Mouse (Mus musculus) neural tube, embryonic 11.5 days (tissue): ENCODE measurements around the gene Ptger4. TPM values are rescaled to one million over a fixed set of nuclear protein-coding genes. Genes with fewer than 3 reads are reported as not detected.
A peak's percentile ranks its signal among the peaks of the same experiment; 100 is the strongest.

Experiments used
- ATAC-seq: fragments of 200-750 bp; cut with Nextera tagmentation; 2 replicates; pipeline ENCODE4 v1.8.0; 2017; ENCODE audit warnings: moderate number of reproducible peaks, mild to moderate bottlenecking, moderate TSS enrichment, moderate library complexity; ENCODE audit not compliant: insufficient read depth, low FRiP score, low TSS enrichment
- DNase-seq: peaks from one replicate; pipeline ENCODE4 v3.0.0-alpha.2; 2015; ENCODE audit warnings: low spot score
- H3K27ac ChIP-seq: fragments of 300-500 bp; sonication (generic); 2 replicates; pipeline ENCODE4 v1.5.1; 2014; ENCODE audit warnings: low read depth, mild to moderate bottlenecking, low read length
- H3K27me3 ChIP-seq: fragments of 300-500 bp; sonication (generic); 2 replicates; pipeline ENCODE4 v1.6.1; 2014; ENCODE audit warnings: mild to moderate bottlenecking, low read length, mixed read lengths; ENCODE audit not compliant: control insufficient read depth, insufficient read depth
- H3K36me3 ChIP-seq: fragments of 300-500 bp; sonication (generic); 2 replicates; pipeline ENCODE4 v1.6.1; 2014; ENCODE audit warnings: mild to moderate bottlenecking, low read length, moderate library complexity, mixed read lengths; ENCODE audit not compliant: control insufficient read depth, insufficient read depth
- H3K4me1 ChIP-seq: fragments of 300-500 bp; sonication (generic); 2 replicates; pipeline ENCODE4 v1.6.1; 2014; ENCODE audit warnings: low read length, mixed read lengths; ENCODE audit not compliant: control insufficient read depth, insufficient read depth
- H3K4me2 ChIP-seq: fragments of 300-500 bp; sonication (generic); 2 replicates; pipeline ENCODE4 v1.6.1; 2014; ENCODE audit warnings: low read depth, mild to moderate bottlenecking, moderate library complexity
- H3K4me3 ChIP-seq: fragments of 300-500 bp; sonication (generic); 2 replicates; pipeline ENCODE4 v1.5.1; 2014; ENCODE audit warnings: low read depth, low read length
- H3K9ac ChIP-seq: fragments of 300-500 bp; sonication (generic); 2 replicates; pipeline ENCODE4 v1.6.1; 2014; ENCODE audit warnings: mild to moderate bottlenecking, low read length
- H3K9me3 ChIP-seq: fragments of 300-500 bp; sonication (generic); 2 replicates; pipeline ENCODE4 v1.6.1; 2016; ENCODE audit warnings: low read length; ENCODE audit not compliant: control insufficient read depth
- WGBS: fragments of 180-500 bp; shearing (Covaris S2); extraction: QIAGEN DNeasy Blood & Tissue Kit; methylation state at CpG from one replicate; pipeline ENCODE4 v1.1.7; 2014; 5-methylcytosine and 5-hydroxymethylcytosine counted together
- polyA plus RNA-seq: library from polyadenylated mRNA; unstranded; fragments of >200 nt; fragmentation: Nextera tagmentation; extraction: Ambion mirVana; gene quantifications from 2 replicates; pipeline ENCODE4 v1.2.1, GENCODE M21; 2014

Ptger4 gene
- polyA plus RNA-seq, 1 experiment from 2014 or later: 1.3 TPM

DNA sequence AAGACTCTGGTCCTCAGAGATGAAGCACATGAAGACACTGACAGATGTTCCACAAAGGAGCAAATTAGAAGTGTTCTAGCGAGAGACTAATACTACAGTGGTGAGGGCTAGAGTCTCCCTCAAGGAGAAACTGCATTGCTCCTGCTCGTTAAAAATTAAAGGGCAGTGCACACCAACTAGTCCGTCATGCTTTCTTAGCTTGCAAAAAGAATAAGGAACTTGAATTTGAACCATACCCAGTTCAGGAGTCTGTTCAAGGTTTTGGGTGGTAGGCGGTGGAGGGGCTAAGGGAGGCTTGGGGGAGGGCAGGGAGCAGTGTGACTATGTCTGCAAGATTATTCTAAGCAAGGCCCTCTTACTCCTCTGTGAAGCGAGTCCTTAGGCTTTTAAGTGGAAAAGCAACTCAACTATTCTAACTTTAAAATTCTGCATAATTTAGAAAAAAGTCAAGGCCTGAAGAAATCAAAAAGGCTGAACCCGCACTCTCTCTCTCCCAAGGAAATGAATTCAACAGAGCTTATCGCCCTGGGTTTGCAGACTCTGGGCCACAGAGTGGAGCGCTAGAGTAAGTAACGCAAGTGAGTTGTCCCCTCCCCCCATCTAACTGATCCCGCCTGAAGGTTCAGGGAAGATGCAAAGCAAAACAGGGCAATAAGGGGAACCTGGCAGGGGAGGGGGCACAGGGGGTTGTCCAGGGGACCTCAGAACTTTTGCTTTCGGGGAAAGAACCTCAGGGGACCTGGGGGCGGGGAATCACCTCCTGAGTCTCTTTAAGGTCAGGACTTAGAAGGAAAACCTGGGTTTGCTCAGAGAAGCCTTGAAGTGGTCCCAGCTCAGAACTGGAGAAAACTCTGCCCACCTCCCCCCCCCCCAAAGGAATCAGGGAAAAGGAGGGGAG lies 2.4 kb downstream of the Ptger4 start:
- no peaks in the 10 kb centered on the region for H3K36me3 ChIP-seq

DNA sequence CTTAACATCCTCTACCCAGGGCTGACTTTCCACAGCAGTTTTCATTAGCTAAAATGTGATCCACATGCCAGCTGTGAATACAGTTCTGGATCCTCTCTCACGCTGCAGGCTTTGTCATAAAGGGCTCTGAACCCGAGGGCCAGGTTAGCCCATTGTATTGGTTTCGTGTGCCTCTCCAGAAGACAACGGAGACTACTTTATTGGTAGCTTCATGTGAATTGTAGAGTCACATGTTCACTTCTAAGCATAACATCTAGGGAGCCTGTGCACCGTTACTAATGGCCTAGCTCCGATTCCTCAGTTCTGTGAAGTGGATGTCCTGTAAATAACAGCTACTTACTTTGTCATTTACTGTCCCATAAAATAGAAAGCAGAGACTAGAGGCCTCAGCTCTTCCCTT lies 3.6 kb downstream of the Ptger4 start:
- Histone ChIP-seq H3K9ac (no peak overlapping the region), H3K4me3 (no peak overlapping the region), H3K4me2 (no peak overlapping the region), H3K4me1 (peaks cover 13% of the 10 kb centered on the region), H3K27me3 (peaks cover 34% of the 10 kb centered on the region), H3K36me3 (no peaks in the 10 kb centered on the region), H3K9me3 (no peaks in the 10 kb centered on the region), H3K27ac (no peak overlapping the region)
- DNase-seq (no peak), ATAC-seq (no peak)
- WGBS: 72% methylated on average over 6 of the region's 6 CpGs

More for the DNA sequence above, 2.4 kb downstream of the Ptger4 start:
- Histone ChIP-seq H3K27ac (no peak overlapping the region), H3K9ac (no peak overlapping the region; the same call in 1 of the 2 replicates), H3K9me3 (no peaks in the 10 kb centered on the region), H3K27me3 (peaks cover 34% of the 10 kb centered on the region), H3K4me1 (peaks cover 13% of the 10 kb centered on the region), H3K4me2 (peak overlapping the region; percentile 96), H3K4me3 (peak overlapping the region; percentile 43)
- DNase-seq (peak; percentile 45), ATAC-seq (no peak)
- 19% methylated on average over 12 of the region's 12 CpGs for WGBS

DNA sequence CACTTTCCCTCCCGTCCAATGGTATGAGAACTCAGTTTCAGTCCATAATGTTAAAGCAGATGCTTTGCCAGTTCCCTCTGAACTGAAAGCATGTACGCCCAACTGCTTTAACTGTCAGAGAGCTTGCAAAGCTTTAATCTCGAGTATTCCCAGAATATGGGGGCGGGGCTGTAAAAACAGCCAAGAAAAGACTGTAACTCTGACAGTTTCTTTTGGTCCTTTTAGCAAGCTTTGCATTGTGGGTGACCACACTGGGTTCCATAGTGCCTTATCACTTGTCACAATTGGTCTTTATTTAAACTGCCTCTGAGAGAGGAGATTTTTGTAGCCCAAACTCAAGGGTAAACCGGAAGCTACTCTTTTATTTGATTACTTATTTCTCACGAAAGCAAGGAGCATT lies 4.1 kb downstream of the Ptger4 start:
- H3K27ac ChIP-seq: no peak overlapping the region
- peaks cover 32% of the 10 kb centered on the region for H3K27me3 ChIP-seq
- no peaks in the 10 kb centered on the region for H3K9me3 ChIP-seq
- no peak overlapping the region for H3K4me2 ChIP-seq
- no peak overlapping the region for H3K4me3 ChIP-seq
- WGBS: 77% methylated on average over 6 of the region's 6 CpGs
- ATAC-seq (no peak), DNase-seq (no peak)
- no peak overlapping the region for H3K9ac ChIP-seq
- peaks cover 13% of the 10 kb centered on the region for H3K4me1 ChIP-seq
- H3K36me3 ChIP-seq: no peaks in the 10 kb centered on the region

DNA sequence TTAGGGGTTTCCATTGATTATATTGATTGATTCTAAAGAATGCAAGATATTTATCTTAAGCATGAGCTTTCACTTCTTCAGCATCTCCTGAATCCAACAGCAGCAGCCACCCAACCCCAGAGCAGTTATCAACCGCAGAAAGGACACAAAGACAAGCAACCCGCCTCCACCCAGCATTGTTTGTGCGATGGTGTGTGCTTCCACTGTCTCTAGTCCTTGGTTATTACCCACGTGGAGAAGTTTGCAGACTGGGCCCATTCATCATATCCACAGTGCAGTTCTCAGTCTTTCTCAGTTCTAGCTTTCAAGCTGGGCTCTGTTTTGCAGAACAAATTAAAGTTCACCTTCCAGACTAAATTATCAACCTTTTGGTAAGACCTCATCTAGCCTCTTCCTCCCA lies 4.6 kb downstream of the Ptger4 start:
- peaks cover 26% of the 10 kb centered on the region for H3K27me3 ChIP-seq
- no peak for ATAC-seq
- H3K9me3 ChIP-seq: no peaks in the 10 kb centered on the region
- 87% methylated on average over 4 of the region's 4 CpGs for WGBS
- H3K36me3 ChIP-seq: no peaks in the 10 kb centered on the region
- no peak for DNase-seq
- H3K4me3 ChIP-seq: no peak overlapping the region
- peaks cover 13% of the 10 kb centered on the region for H3K4me1 ChIP-seq
- H3K9ac ChIP-seq: no peak overlapping the region
- no peak overlapping the region for H3K4me2 ChIP-seq
- no peak overlapping the region for H3K27ac ChIP-seq

DNA sequence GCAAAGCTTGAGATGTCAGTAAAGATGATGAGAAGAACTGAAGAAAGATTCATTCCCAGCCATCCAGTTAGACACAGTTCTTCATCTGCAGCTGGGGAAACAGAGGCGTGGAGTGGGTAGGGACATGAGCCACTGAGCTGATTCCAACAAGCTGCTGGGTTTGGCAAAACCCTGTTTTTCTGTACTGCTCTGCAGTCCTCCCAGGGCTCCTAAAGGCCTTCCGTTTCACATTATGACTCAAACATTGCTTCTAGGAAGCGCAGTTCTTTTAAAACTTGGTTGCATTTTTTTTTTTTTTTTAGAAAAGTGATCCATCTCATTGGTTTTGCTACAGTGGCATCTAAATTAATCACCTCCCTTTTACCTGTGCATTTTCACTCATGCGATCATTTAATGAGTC lies 5.4 kb downstream of the Ptger4 start:
- 79% methylated on average over 4 of the region's 4 CpGs for WGBS
- Histone ChIP-seq H3K4me3 (no peak overlapping the region), H3K36me3 (no peaks in the 10 kb centered on the region), H3K9ac (no peak overlapping the region), H3K27me3 (peaks cover 19% of the 10 kb centered on the region), H3K4me2 (no peak overlapping the region), H3K27ac (no peak overlapping the region), H3K9me3 (no peaks in the 10 kb centered on the region), H3K4me1 (peaks cover 9% of the 10 kb centered on the region; the same call in 1 of the 2 replicates)
- ATAC-seq (no peak), DNase-seq (no peak)

DNA sequence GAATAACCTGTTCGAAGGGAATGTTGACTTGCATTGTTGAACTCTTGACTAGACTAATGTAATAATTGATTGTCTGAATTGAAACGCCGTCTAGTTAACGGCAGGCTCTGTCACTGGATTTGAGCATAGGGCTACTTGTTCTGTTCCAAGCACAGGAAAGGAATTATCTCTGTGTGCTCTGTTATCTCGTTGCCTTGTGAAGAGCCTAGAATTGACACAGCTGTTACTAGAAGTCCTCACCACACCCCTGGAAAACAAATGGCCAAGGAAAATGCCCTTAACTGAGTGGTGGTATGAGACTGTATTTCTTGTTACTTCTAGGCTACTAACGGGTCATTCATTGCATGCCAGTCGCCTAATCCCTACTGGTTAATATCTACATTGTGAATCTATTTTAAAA lies 5.9 kb downstream of the Ptger4 start:
- 75% methylated on average over 7 of the region's 7 CpGs for WGBS
- Histone ChIP-seq H3K9me3 (no peaks in the 10 kb centered on the region), H3K27me3 (peaks cover 14% of the 10 kb centered on the region), H3K4me1 (peaks cover 5% of the 10 kb centered on the region; the same call in 1 of the 2 replicates), H3K36me3 (no peaks in the 10 kb centered on the region), H3K9ac (no peak overlapping the region), H3K27ac (no peak overlapping the region), H3K4me2 (no peak overlapping the region), H3K4me3 (no peak overlapping the region)
- ATAC-seq (no peak), DNase-seq (no peak)

DNA sequence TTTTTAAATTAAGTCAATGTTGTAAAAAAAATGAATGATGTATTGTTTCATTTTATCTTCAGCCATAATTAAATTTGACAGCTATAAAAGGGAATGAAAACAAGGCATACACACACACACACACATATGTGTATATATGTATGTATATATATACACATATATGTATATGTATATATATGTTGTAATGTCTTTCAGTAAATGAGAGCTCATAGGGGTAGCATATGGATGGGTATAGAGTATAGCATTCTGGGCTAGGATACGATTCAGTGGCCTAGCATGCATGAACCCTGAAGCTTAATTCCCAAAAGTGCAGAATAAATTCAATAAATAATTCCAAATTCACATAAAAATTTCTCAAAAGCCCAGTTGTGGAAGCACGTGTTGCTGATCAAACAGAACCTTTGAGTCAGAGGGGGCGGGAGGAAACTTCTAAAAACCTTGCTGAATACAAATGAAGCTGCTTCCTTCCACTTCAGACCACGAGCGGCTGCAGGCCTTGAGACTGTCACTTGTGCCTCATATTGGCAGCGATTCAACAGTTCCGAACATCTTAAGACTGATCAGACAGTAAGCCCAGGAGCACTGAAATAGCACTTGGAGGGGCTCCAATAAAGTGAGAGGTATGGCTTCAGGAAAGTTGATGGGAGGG lies 6.9 kb downstream of the Ptger4 start:
- H3K9ac ChIP-seq: no peak overlapping the region
- no peak overlapping the region for H3K27ac ChIP-seq
- H3K36me3 ChIP-seq: no peaks in the 10 kb centered on the region
- DNase-seq (no peak), ATAC-seq (no peak)
- H3K4me2 ChIP-seq: no peak overlapping the region
- no peaks in the 10 kb centered on the region for H3K4me1 ChIP-seq
- no peaks in the 10 kb centered on the region for H3K9me3 ChIP-seq
- WGBS: 77% methylated on average over 7 of the region's 7 CpGs
- H3K27me3 ChIP-seq: peaks cover 4% of the 10 kb centered on the region; the same call in 1 of the 2 replicates
- H3K4me3 ChIP-seq: no peak overlapping the region

DNA sequence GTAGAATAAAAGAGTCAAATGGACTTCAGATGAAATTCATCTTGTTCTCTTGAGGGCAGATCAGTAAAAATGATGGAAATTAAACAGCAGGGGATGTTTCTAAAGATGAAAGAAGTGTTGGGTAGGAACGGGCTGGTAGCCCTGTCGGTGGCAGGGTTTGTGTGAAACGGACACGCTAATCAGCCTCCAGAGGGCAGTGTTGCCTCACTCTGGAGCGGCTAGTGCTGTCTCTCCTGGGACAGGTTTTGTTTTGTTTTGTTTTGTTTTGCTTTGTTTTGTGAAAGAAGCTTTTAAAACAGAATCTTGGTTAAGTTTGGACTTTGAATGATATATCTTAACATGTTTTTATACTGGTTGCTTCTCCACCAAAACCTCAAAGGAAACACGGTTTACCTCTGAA lies 7.4 kb downstream of the Ptger4 start:
- H3K4me1 ChIP-seq: no peaks in the 10 kb centered on the region
- H3K4me2 ChIP-seq: no peak overlapping the region
- H3K9me3 ChIP-seq: no peaks in the 10 kb centered on the region
- peak; percentile 70 for DNase-seq
- 17% methylated on average over 6 of the region's 6 CpGs for WGBS
- H3K9ac ChIP-seq: no peak overlapping the region
- no peaks in the 10 kb centered on the region for H3K27me3 ChIP-seq
- H3K36me3 ChIP-seq: no peaks in the 10 kb centered on the region
- no peak overlapping the region for H3K4me3 ChIP-seq
- ATAC-seq: peak; percentile 68; the same call in 1 of the 2 replicates
- H3K27ac ChIP-seq: no peak overlapping the region
